Mouse (Mus musculus) mesoderm, embryonic 11.5 days (tissue): ENCODE data around the gene Ccz1.
"Not testable (repeated sequence)": the region's sequence is repeated elsewhere in the genome, so short reads cannot be mapped to it uniquely, and the experiment has no call there.

Experiments used
- DNase-seq: peaks from one replicate; pipeline ENCODE4 v3.0.0-alpha.2; 2012; ENCODE audit warnings: low read depth, low spot score

The Ccz1 gene

DNA sequence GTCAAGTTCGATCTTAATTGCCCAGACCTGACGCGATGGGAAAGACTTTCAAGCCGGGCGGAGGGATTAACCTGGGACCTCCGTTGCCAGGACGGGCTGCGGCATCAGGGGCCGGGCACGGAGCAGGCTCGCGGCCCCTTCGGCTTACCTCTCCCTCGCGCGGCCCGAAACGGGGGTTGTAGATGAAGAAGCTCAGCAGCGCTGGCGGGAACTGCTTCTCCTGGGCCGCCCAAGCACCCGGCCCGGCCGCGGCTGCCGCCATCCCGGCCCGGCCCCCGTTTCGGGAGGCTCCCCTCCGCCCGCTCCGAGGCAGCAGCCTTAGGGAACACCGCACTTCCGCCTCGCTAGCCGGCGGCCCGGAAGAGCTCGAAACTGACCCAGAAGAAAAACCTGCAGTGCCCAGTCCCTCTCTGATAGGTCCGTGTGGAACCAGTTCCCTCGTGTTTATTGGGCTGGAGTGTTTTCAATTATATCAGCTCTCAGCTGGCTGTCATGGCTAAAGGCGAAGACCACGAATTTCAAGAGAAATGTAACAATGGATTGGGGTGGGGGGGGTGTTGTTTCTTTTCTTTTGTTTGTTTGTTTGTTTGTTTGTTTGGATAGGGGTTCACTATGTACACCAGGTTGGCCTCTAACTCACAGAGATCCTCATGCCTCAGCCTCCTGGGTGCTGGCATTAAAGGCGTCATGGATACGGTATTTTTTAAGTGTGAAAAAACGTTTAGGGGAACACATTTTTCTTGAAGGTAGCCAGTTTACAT is at the start of gene Ccz1:
Gene Ccz1 (minus strand): TSS at position 327 of the 761 bp plus-strand sequence.
- DNase-seq, result peak; percentile 89

GRCm38 (mm10) chr5:144064093-144064492 is 49.4 kb upstream of the Ccz1 start:
- DNase-seq, result no peak

DNA sequence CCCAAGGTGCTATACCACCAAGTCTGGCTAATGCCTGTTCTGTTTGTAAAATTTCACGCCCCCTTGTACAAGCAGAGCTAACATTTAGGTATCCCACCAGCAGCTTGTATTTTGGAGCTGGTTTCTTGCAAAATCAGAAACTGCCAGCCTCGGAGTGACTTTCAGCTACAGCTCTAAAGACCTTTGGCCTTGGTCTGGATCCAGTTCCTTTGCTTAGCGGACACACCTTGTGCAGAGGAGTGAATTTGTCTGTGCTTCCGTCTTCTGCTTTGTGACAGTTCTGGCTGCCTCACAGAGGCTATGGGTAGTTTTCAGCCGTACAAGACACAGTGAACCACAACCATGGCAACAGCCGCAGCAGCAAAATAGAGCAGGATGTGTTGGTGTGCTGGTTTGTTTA is 39.7 kb upstream of the Ccz1 start:
- DNase-seq, result no peak

DNA sequence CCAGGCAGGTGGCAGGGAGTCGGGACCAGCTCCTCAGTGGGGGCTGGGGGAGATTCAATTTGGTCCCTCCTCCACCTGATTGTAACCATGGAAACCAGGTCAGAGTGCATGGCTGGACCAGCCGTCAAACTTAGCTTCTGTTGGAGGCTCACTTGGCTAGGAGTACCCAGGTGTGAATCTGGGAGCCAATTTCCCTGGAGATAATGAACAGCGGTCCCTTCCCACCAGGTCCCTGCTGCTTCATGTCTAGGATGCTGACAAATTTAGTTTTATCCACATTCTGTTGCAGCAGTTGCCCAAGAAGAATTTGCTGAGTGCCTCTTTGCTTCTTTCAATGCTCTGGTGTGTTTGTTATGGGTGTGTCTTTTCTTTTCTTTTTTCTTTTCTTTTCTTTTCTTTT is 38.8 kb upstream of the Ccz1 start:
- DNase-seq, result no peak

DNA sequence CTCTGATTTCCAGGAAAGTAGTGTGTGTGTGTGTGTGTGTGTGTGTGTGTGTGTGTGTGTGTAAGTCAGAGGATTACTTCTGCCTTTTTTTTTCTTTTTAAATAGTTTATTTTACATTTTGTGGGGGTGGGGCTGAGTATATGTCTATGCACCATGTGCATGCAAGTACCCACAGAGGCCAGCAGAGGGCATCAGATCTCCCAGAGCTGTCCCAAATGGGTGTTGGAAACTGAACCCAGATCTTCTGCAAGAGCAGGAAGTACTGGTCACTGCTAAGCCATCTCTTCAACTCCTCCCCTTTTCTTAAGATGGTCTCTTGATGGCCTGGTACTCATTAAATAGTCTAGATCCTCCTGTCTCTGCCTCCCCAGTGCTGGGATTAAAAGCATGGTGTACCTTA is 36.6 kb upstream of the Ccz1 start:
- no peak for DNase-seq

DNA sequence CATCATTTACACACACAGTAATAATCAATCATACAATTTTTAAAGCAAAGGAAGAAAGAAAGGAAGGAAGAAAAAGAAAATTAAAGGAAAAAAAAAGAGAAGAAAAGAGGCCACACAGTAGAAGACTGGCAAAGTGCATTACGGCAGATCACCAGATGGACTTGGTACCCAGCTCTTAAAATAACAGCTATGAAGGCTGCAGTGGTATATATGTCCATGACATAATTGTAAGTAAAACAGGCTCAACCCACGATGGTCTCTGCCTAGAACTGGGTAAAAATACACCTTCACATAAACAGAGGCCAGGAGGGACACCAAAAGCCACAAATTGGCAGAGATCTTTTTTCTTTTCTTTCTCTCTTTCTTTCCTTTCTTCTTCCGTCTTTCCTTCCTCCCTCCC is 35.2 kb upstream of the Ccz1 start:
- no peak for DNase-seq

- DNase-seq, result no peak
These were observed 32.6 kb upstream of the Ccz1 start for GRCm38 (mm10) chr5:144047324-144047723.

GRCm38 (mm10) chr5:144043166-144043565 is 28.5 kb upstream of the Ccz1 start:
- no peak for DNase-seq

- peak; percentile 81 for DNase-seq
These were observed 26.2 kb upstream of the Ccz1 start for GRCm38 (mm10) chr5:144040720-144041364.

- no peak for DNase-seq
These were observed 25.2 kb upstream of the Ccz1 start for GRCm38 (mm10) chr5:144039886-144040285.

DNA sequence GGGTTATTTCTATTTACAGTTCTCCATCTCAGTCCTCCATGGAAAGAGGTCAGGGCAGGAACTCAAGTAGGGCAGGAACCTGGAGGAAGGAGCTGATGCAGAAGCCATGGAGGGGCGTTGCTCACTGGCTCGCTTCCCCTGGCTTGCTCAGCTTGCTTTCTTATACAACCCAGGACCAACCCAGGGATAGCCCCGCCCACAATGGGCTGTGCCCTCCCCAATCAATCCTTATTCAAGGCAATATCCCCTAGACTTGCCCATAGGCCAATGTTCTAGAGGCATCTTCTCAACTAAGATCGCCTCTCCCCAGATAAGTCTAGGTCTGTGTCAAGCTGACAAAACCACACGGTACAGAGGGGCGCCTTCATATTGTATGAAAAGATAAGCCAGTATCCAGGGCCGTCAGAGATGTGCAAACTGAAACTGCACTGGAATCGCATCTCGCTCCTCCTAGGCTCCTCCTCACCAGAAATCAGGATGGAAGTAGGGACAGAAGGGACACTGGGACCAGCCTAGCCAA is 24.5 kb upstream of the Ccz1 start:
- DNase-seq, result no peak

GRCm38 (mm10) chr5:144036952-144037351 is 22.3 kb upstream of the Ccz1 start:
- no peak for DNase-seq

GRCm38 (mm10) chr5:144034567-144034966 is 19.9 kb upstream of the Ccz1 start:
- DNase-seq, result no peak

GRCm38 (mm10) chr5:144032491-144032890 is 17.8 kb upstream of the Ccz1 start:
- no peak for DNase-seq

- no peak for DNase-seq
These were observed 12.1 kb upstream of the Ccz1 start, which contains the start of gene Ocm for GRCm38 (mm10) chr5:144026620-144027263. TSS of gene Ocm (minus strand) at chr5:144026670.

DNA sequence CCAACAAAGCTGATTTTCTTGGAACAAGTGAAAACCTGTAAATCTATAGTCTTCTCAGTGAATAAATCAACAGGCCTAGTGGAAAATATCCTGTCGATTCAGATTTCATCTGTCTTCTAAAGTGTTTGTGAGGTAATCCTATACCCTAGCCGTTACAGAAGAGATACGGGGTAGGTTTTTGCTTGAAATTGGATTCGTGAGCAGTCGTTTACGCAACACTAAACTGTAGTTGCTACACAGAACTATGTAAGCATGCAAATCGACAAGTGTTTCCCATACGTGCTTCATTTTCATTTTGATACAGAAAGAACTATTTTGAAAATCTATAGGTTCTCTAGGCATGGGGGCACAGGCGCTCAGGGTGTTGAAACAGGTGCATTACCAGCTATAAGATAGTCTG is 1.2 kb upstream of the Ccz1 start:
- no peak for DNase-seq

DNA sequence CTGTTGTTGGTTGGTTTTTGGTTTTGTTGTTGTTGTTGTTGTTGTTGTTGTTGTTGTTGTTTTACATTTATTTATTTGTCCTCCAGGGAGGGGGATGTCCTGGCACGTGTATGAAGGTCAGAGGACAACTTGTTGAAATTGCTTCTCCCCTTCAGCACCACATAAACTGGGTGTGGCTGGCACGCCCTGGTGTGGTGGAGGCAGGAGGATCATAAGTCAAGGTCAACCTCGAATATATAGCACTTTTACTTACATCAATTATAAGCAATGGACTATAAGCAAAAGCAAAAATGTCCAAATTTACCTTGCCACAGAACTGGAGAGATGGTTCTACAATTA is 604 bp upstream of the Ccz1 start:
- DNase-seq, result no peak

DNA sequence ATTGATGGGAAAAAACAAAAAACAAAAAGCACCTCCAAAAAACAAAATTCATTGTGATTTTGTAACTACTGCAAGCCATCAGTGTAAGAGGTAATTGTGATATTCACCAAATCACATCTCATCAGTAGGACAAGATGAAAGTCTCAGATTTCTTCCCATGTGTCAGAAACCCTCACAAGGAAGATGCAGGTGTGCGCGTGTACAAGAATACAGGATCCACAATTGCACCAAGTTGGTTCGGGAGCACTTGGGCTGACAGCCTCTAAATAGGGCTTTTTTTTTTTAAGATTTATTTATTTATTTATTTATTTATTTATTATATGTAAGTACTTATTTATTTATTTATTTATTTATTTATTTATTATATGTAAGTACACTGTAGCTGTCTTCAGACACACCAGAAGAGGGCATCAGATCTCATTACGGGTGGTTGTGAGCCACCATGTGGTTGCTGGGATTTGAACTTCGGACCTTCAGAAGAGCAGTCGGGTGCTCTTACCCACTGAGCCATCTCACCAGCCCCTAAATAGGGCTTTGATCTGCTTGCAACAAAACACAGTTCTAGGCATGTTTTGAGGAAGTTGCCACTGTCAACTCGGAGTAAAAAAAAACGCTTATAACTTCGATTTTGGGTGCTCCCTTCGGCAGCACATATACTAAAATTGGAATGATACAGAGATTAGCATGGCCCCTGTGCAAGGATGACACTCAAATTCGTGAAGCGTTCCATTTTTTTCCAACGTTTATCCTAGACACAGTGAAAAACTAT is 1.1 kb downstream of the Ccz1 start:
- DNase-seq, result not testable (repeated sequence)

- no peak for DNase-seq
These were observed 12.1 kb downstream of the Ccz1 start for GRCm38 (mm10) chr5:144002461-144003192.

DNA sequence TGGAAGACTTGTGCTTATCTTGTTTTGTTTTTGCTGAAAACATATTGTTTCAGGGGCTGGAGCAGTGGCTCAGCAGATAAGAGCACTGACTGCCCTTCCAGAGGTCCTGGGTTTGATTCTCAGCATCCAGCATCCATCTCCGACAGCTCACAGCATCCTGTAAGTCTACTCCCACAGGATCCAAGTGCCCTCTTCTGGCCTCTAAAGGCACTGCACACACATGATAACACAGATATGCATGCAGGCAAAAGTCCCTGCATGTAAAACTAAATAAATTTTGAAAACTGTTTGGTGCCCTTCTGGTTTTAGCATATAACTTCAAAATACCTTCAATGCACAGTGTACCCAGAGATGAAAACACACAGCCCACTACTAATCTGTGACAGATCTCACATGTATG is 15.3 kb downstream of the Ccz1 start:
- DNase-seq, result no peak
